Mouse (Mus musculus) ES-E14 (cell line): ENCODE results near the gene Bola2. TPM values are rescaled to one million over a fixed set of nuclear protein-coding genes. Genes with fewer than 3 reads are reported as not detected.

Experiments
- DNase-seq: peaks from one replicate; pipeline ENCODE4 v3.0.0-alpha.2; 2013; ENCODE audit warnings: low read depth, low spot score
- H3K27ac ChIP-seq: 2 replicates; pipeline ENCODE4 v1.5.1; 2012; ENCODE audit warnings: low read depth, mild to moderate bottlenecking, low read length, moderate library complexity, mixed read lengths; ENCODE audit not compliant: poor library complexity, insufficient read depth, severe bottlenecking
- H3K36me3 ChIP-seq: 2 replicates; pipeline ENCODE4 v1.6.1; 2012; ENCODE audit warnings: mild to moderate bottlenecking, low read length, moderate library complexity, mixed read lengths; ENCODE audit not compliant: control insufficient read depth, poor library complexity, insufficient read depth, severe bottlenecking
- H3K4me1 ChIP-seq, 2 experiments: fragments of 150-350 bp in 1 of 2; sonication (generic) in 1 of 2; 2 replicates each; pipeline ENCODE4 v1.6.1; 2012; ENCODE audit warnings: low read length in 2 of 2, mild to moderate bottlenecking in 1 of 2, mixed read lengths in 1 of 2; ENCODE audit not compliant: control insufficient read depth in 2 of 2, insufficient read depth in 2 of 2, poor library complexity in 1 of 2
- H3K4me3 ChIP-seq, 2 experiments: fragments of 150-350 bp in 1 of 2; sonication (generic) in 1 of 2; 2 replicates each; pipeline ENCODE4 v1.5.1; 2012; ENCODE audit warnings: low read length in 2 of 2, low read depth in 1 of 2, mild to moderate bottlenecking in 1 of 2, mixed read lengths in 1 of 2; ENCODE audit not compliant: insufficient read depth in 1 of 2, poor library complexity in 1 of 2, severe bottlenecking in 1 of 2
- H3K9ac ChIP-seq: 2 replicates; pipeline ENCODE4 v1.6.1; 2012; ENCODE audit warnings: low read depth, mild to moderate bottlenecking, low read length, mixed read lengths; ENCODE audit not compliant: poor library complexity, insufficient read depth, severe bottlenecking
- H3K9me3 ChIP-seq: fragments of 150-350 bp; sonication (generic); 2 replicates; pipeline ENCODE4 v1.6.1; 2012; ENCODE audit warnings: low read depth, mild to moderate bottlenecking, low read length; ENCODE audit not compliant: control insufficient read depth, insufficient read depth
- HCFC1 ChIP-seq: IDR thresholded peaks from 2 replicates; pipeline ENCODE4 v1.6.1; 2012; ENCODE audit warnings: low read length, inconsistent platforms, borderline replicate concordance; ENCODE audit not compliant: insufficient read depth
- MAFK ChIP-seq: IDR thresholded peaks from 2 replicates; pipeline ENCODE4 v1.6.1; 2014; ENCODE audit warnings: mild to moderate bottlenecking, low read depth, low read length, inconsistent platforms; ENCODE audit not compliant: insufficient read depth
- ZC3H11A ChIP-seq: IDR thresholded peaks from 2 replicates; pipeline ENCODE4 v1.6.1; 2012; ENCODE audit warnings: low read depth, mild to moderate bottlenecking, inconsistent platforms, low read length, borderline replicate concordance
- in situ Hi-C, 2 experiments: fragments of 600-800 bp; cut with MboI; formaldehyde crosslinking; loops; one replicate each; pipeline ENCODE4 v1.15.1; 2025; ENCODE audit warnings: low sequenced_read_pairs in 2 of 2, inconsistent platforms in 1 of 2; ENCODE audit not compliant: unreplicated experiment in 2 of 2
- total RNA-seq: library from RNA; depleted of rRNA; stranded (reverse); fragments of 300-350 nt; gene quantifications from 2 replicates; pipeline ENCODE4 v1.2.3, GENCODE M21; 2012; rRNA removed

Bola2 gene
- total RNA-seq, 1 experiment, result 187 TPM

- Histone ChIP-seq H3K4me1 (peaks cover 2 to 10% of the 10 kb centered on the region in 2 experiments), H3K36me3 (no peaks in the 10 kb centered on the region), H3K27ac (no peak overlapping the region), H3K9me3 (no peaks in the 10 kb centered on the region), H3K9ac (no peak overlapping the region), H3K4me3 (no peak overlapping the region)
- DNase-seq, result no peak
- TF ChIP-seq ZC3H11A, result no peak
- no peak for TF ChIP-seq MAFK
- TF ChIP-seq HCFC1, result no peak
- in situ Hi-C loops, result no loop called here
Measured at GRCm38 (mm10) chr7:126748824-126749223, 53.6 kb downstream of the Bola2 start.

Other genes starting within 250 kb of the Bola2 start
- 0.11 and 0.27 TPM in 2 replicates for gene Atp2a1, start 232.3 kb upstream of the Bola2 start, total RNA-seq
- 20.3 and 22.5 TPM in 2 replicates for gene Sh2b1, start 220.0 kb upstream of the Bola2 start, total RNA-seq
- 125 and 133 TPM in 2 replicates for gene Tufm, start 208.0 kb upstream of the Bola2 start, total RNA-seq
- gene Atxn2l, start 192.0 kb upstream of the Bola2 start, total RNA-seq, result 72.3 and 80.1 TPM in 2 replicates
- gene Eif3c, start 129.0 kb upstream of the Bola2 start, total RNA-seq, result 257 and 289 TPM in 2 replicates
- 2.3 and 2.6 TPM in 2 replicates for gene Apobr, start 110.5 kb upstream of the Bola2 start, total RNA-seq
- gene Cln3, start 109.6 kb upstream of the Bola2 start, total RNA-seq, result 35.1 and 61.6 TPM in 2 replicates
- not detected in 2 replicates for gene Il27, start 100.5 kb upstream of the Bola2 start, total RNA-seq
- 16.4 and 20.4 TPM in 2 replicates for gene Nupr1, start 64.5 kb upstream of the Bola2 start, total RNA-seq
- 35.8 and 55.3 TPM in 2 replicates for gene Sgf29, start 46.1 kb upstream of the Bola2 start, total RNA-seq
- 0.22 TPM in 1 of 2 replicates, not detected in the other for gene Sult1a1, start 19.0 kb upstream of the Bola2 start, total RNA-seq
- 22.3 and 27.7 TPM in 2 replicates for gene Slx1b, start 383 bp downstream of the Bola2 start, total RNA-seq
- gene Coro1a, start 12.4 kb downstream of the Bola2 start, total RNA-seq, result 4.1 and 10.3 TPM in 2 replicates
- 31.1 and 42.1 TPM in 2 replicates for gene Mapk3, start 64.2 kb downstream of the Bola2 start, total RNA-seq
- 4.0 and 5.9 TPM in 2 replicates for gene Gdpd3, start 70.9 kb downstream of the Bola2 start, total RNA-seq
- 19.4 and 20.8 TPM in 2 replicates for gene Ypel3, start 81.6 kb downstream of the Bola2 start, total RNA-seq
- gene Tbx6, start 86.1 kb downstream of the Bola2 start, total RNA-seq, result 0.89 and 1.7 TPM in 2 replicates
- gene Ppp4c, start 97.1 kb downstream of the Bola2 start, total RNA-seq, result 260 and 291 TPM in 2 replicates
- gene Fam57b, start 102.3 kb downstream of the Bola2 start, total RNA-seq, result 1.9 and 2.5 TPM in 2 replicates
- gene 4930451I11Rik, start 136.2 kb downstream of the Bola2 start, total RNA-seq, result not detected in 2 replicates
- gene Doc2a, start 152.0 kb downstream of the Bola2 start, total RNA-seq, result 5.5 and 7.7 TPM in 2 replicates
- 99.7 and 111 TPM in 2 replicates for gene Hirip3, start 166.6 kb downstream of the Bola2 start, total RNA-seq
- 68.7 and 78.7 TPM in 2 replicates for gene Ino80e, start 167.0 kb downstream of the Bola2 start, total RNA-seq
- 42.3 and 57.2 TPM in 2 replicates for gene Taok2, start 189.3 kb downstream of the Bola2 start, total RNA-seq
- gene Tmem219, start 227.5 kb downstream of the Bola2 start, total RNA-seq, result 14.7 and 25.6 TPM in 2 replicates
- 13.2 and 16.2 TPM in 2 replicates for gene Kctd13, start 233.5 kb downstream of the Bola2 start, total RNA-seq